Mouse (Mus musculus): ENCODE data around the gene Mlec. TPM values are rescaled to one million over a fixed set of nuclear protein-coding genes. Genes with fewer than 3 reads are reported as not detected.

Mlec gene
- polyA plus RNA-seq, 1 experiment from 2014 or later = 68.5 TPM

GRCm38 (mm10) chr5:115099991-115100390 is 58.0 kb downstream of the Mlec start:
- WGBS = 87% methylated on average over 9 of the region's 9 CpGs
- no peak for ATAC-seq
- H3K27me3 ChIP-seq (replicated peaks; ENCODE audit: control insufficient read depth, insufficient read depth, low read length) = no peaks in the 10 kb centered on the region

GRCm38 (mm10) chr5:115099530-115099929 is 58.4 kb downstream of the Mlec start:
- ATAC-seq = no peak
- no peaks in the 10 kb centered on the region for H3K27me3 ChIP-seq (replicated peaks; ENCODE audit: control insufficient read depth, insufficient read depth, low read length)
- H3K9me3 ChIP-seq (ENCODE audit: control insufficient read depth, low read length) = no peaks in the 10 kb centered on the region
- no peaks in the 10 kb centered on the region for H3K4me1 ChIP-seq (ENCODE audit: control insufficient read depth, insufficient read depth, low read length)
- H3K27ac ChIP-seq (ENCODE audit: low read length) = no peak overlapping the region
- H3K4me2 ChIP-seq (ENCODE audit: low read depth, low read length) = no peak overlapping the region
- H3K36me3 ChIP-seq (ENCODE audit: control insufficient read depth, insufficient read depth, low read length) = peaks cover 29% of the 10 kb centered on the region
- no peak overlapping the region for H3K4me3 ChIP-seq (ENCODE audit: low read length)
- no peak overlapping the region for H3K9ac ChIP-seq (ENCODE audit: low read depth, low read length)
- 82% methylated on average over 5 of the region's 5 CpGs for WGBS

More at GRCm38 (mm10) chr5:115099991-115100390, 58.0 kb downstream of the Mlec start:
- Histone ChIP-seq H3K4me2 (ENCODE audit: low read depth, low read length) (no peak overlapping the region), H3K4me1 (ENCODE audit: control insufficient read depth, insufficient read depth, low read length) (no peaks in the 10 kb centered on the region), H3K4me3 (ENCODE audit: low read length) (no peak overlapping the region), H3K9ac (ENCODE audit: low read depth, low read length) (no peak overlapping the region), H3K9me3 (ENCODE audit: control insufficient read depth, low read length) (no peaks in the 10 kb centered on the region), H3K36me3 (ENCODE audit: control insufficient read depth, insufficient read depth, low read length) (peaks cover 27% of the 10 kb centered on the region), H3K27ac (ENCODE audit: low read length) (no peak overlapping the region; the same call in 1 of the 2 replicates)

GRCm38 (mm10) chr5:115098195-115098594 is 59.8 kb downstream of the Mlec start, which contains the start of gene Gm10401:
Gene Gm10401, minus strand, starts transcription at chr5:115098295.
- peaks cover 29% of the 10 kb centered on the region for H3K36me3 ChIP-seq (ENCODE audit: control insufficient read depth, insufficient read depth, low read length)
- no peaks in the 10 kb centered on the region for H3K27me3 ChIP-seq (replicated peaks; ENCODE audit: control insufficient read depth, insufficient read depth, low read length)
- H3K4me1 ChIP-seq (ENCODE audit: control insufficient read depth, insufficient read depth, low read length) = no peaks in the 10 kb centered on the region
- no peak within 1 kb of the TSS for H3K9ac ChIP-seq (ENCODE audit: low read depth, low read length)
- no peak within 1 kb of the TSS for H3K4me3 ChIP-seq (ENCODE audit: low read length)
- 95% methylated on average over 8 of the region's 8 CpGs for WGBS
- H3K9me3 ChIP-seq (ENCODE audit: control insufficient read depth, low read length) = no peaks in the 10 kb centered on the region
- H3K4me2 ChIP-seq (ENCODE audit: low read depth, low read length) = no peak within 1 kb of the TSS
- no peak within 1 kb of the TSS for H3K27ac ChIP-seq (ENCODE audit: low read length)
- no peak for ATAC-seq

Other genes starting within 250 kb of the Mlec start
- gene Oasl1, start 234.9 kb downstream of the Mlec start, polyA plus RNA-seq (2015; fragmentation: Nextera tagmentation; extraction: Ambion mirVana) = 1.3 and 2.1 TPM in 2 replicates
- gene 2210016L21Rik, start 216.0 kb downstream of the Mlec start, polyA plus RNA-seq (2015; fragmentation: Nextera tagmentation; extraction: Ambion mirVana) = 49.1 and 53.3 TPM in 2 replicates
- 16.1 and 21.7 TPM in 2 replicates for gene Hnf1a, start 187.1 kb downstream of the Mlec start, polyA plus RNA-seq (2015; fragmentation: Nextera tagmentation; extraction: Ambion mirVana)
- 8.1 and 8.6 TPM in 2 replicates for gene Sppl3, start 147.0 kb downstream of the Mlec start, polyA plus RNA-seq (2015; fragmentation: Nextera tagmentation; extraction: Ambion mirVana)
- 17.6 and 22.0 TPM in 2 replicates for gene Gm10401, start 59.9 kb downstream of the Mlec start, polyA plus RNA-seq (2015; fragmentation: Nextera tagmentation; extraction: Ambion mirVana)
- 150 and 162 TPM in 2 replicates for gene Acads, start 38.8 kb downstream of the Mlec start, polyA plus RNA-seq (2015; fragmentation: Nextera tagmentation; extraction: Ambion mirVana)
- gene Unc119b, start 23.2 kb downstream of the Mlec start, polyA plus RNA-seq (2015; fragmentation: Nextera tagmentation; extraction: Ambion mirVana) = 22.1 and 23.2 TPM in 2 replicates
- gene Cabp1, start 36.2 kb upstream of the Mlec start, polyA plus RNA-seq (2015; fragmentation: Nextera tagmentation; extraction: Ambion mirVana) = 0.80 and 1.2 TPM in 2 replicates
- 124 and 141 TPM in 2 replicates for gene Pop5, start 77.7 kb upstream of the Mlec start, polyA plus RNA-seq (2015; fragmentation: Nextera tagmentation; extraction: Ambion mirVana)
- gene Rnf10, start 114.7 kb upstream of the Mlec start, polyA plus RNA-seq (2015; fragmentation: Nextera tagmentation; extraction: Ambion mirVana) = 90.4 and 92.6 TPM in 2 replicates
- 64.2 and 72.9 TPM in 2 replicates for gene Coq5, start 121.5 kb upstream of the Mlec start, polyA plus RNA-seq (2015; fragmentation: Nextera tagmentation; extraction: Ambion mirVana)
- 1,024 and 1,116 TPM in 2 replicates for gene Dynll1, start 142.8 kb upstream of the Mlec start, polyA plus RNA-seq (2015; fragmentation: Nextera tagmentation; extraction: Ambion mirVana)
- gene Srsf9, start 169.0 kb upstream of the Mlec start, polyA plus RNA-seq (2015; fragmentation: Nextera tagmentation; extraction: Ambion mirVana) = 67.9 and 121 TPM in 2 replicates
- gene Gatc, start 183.0 kb upstream of the Mlec start, polyA plus RNA-seq (2015; fragmentation: Nextera tagmentation; extraction: Ambion mirVana) = 23.4 and 23.9 TPM in 2 replicates
- 62.0 and 67.4 TPM in 2 replicates for gene Triap1, start 183.0 kb upstream of the Mlec start, polyA plus RNA-seq (2015; fragmentation: Nextera tagmentation; extraction: Ambion mirVana)
- 1,462 and 1,500 TPM in 2 replicates for gene Cox6a1, start 190.8 kb upstream of the Mlec start, polyA plus RNA-seq (2015; fragmentation: Nextera tagmentation; extraction: Ambion mirVana)